In the genomic region with DNA sequence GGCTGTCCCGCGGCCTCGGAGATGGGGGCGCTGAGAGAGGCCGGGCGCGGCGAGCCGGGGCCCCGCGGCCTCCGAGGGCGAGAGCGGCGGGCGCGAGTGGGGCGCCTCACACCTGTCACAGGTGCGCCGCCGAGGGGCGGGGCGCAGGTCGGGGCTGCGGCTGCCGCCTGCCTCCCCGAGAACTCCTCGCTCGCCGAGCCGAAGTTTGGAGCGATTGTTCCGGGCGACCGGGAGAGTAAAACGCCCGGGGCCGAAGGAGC, we compare ENCODE assay signal across 8 mouse cellular contexts. TPM values are rescaled to one million over a fixed set of nuclear protein-coding genes. Genes with fewer than 3 reads are reported as not detected.
DNase-seq lines count a peak whose midpoint lies in the region; ATAC-seq and TF ChIP-seq lines count a peak whose summit lies in the region.

No protein-coding gene starts in this region.

- TF ChIP-seq CTCF in liver, embryonic 14.5 days (IDR thresholded peaks at IDR 0.05; ENCODE audit: low read depth) = no peak

- H3K4me3 ChIP-seq in heart, embryonic 10.5 days = peak overlapping the region; percentile 90
- H3K4me3 ChIP-seq in forebrain, embryonic 15.5 days = peak overlapping the region; percentile 72
- peak overlapping the region; percentile 78 to 93 for H3K4me3 ChIP-seq in liver, embryonic 14.5 days (ENCODE audit: insufficient read depth in 1 of 2, low read depth in 2 of 2, low read length in 2 of 2)

- no peak for TF ChIP-seq EP300 in liver, embryonic 14.5 days (IDR thresholded peaks at IDR 0.05; ENCODE audit: low read depth)

- H3K4me1 ChIP-seq in heart, embryonic 10.5 days = peaks cover 23% of the 10 kb centered on the region
- peaks cover 24% of the 10 kb centered on the region for H3K4me1 ChIP-seq in forebrain, embryonic 15.5 days
- H3K4me1 ChIP-seq in liver, embryonic 14.5 days (replicated peaks; ENCODE audit: control insufficient read depth in 2 of 2, insufficient read depth in 2 of 2, low read length in 1 of 2) = peaks cover 2 to 17% of the 10 kb centered on the region in 2 experiments

- H3K27me3 ChIP-seq in heart, embryonic 10.5 days (ENCODE audit: insufficient read depth, poor library complexity, severe bottlenecking) = no peaks in the 10 kb centered on the region
- no peaks in the 10 kb centered on the region for H3K27me3 ChIP-seq in forebrain, embryonic 15.5 days
- no peaks in the 10 kb centered on the region for H3K27me3 ChIP-seq in liver, embryonic 14.5 days (ENCODE audit: control insufficient read depth, insufficient read depth, low read length)

- DNase-seq in heart, embryonic 10.5 days (ENCODE audit: low spot score) = no peak
- DNase-seq in heart, postnatal 4 days = no peak
- no peak for DNase-seq in liver, embryonic 14.5 days (ENCODE audit: low read depth in 3 of 3, low spot score in 3 of 3)
- no peak for DNase-seq in urinary bladder, adult 18-20 months (ENCODE audit: low spot score in 2 of 2)
- DNase-seq in cerebellum, postnatal 25 days = no peak
- DNase-seq in MN1 (ENCODE audit: low spot score) = no peak

- no peaks in the 10 kb centered on the region for H3K36me3 ChIP-seq in heart, embryonic 10.5 days
- no peaks in the 10 kb centered on the region for H3K36me3 ChIP-seq in forebrain, embryonic 15.5 days
- no peaks in the 10 kb centered on the region for H3K36me3 ChIP-seq in liver, embryonic 14.5 days (replicated peaks; ENCODE audit: control insufficient read depth, insufficient read depth, low read depth)

- H3K27ac ChIP-seq in heart, embryonic 10.5 days = peak overlapping the region; percentile 97
- H3K27ac ChIP-seq in forebrain, embryonic 15.5 days (replicated peaks) = peak overlapping the region; percentile 85
- peak overlapping the region; percentile 67 for H3K27ac ChIP-seq in liver, embryonic 14.5 days

- WGBS in heart, embryonic 10.5 days = under 1% methylated on average over 38 of the region's 38 CpGs
- under 1% methylated on average over 30 of the region's 38 CpGs for WGBS in forebrain, embryonic 15.5 days
- under 1% methylated on average over 38 of the region's 38 CpGs for WGBS in liver, embryonic 14.5 days (ENCODE audit: insufficient replicate concordance)

- peak overlapping the region; percentile 78 for H3K4me2 ChIP-seq in forebrain, embryonic 15.5 days (replicated peaks)
- H3K4me2 ChIP-seq in liver, embryonic 14.5 days (ENCODE audit: low read depth) = peak overlapping the region; percentile 94

- peak; percentile 34 for ATAC-seq in CD4-positive, CD25-positive, alpha-beta regulatory T cell, adult 4 months
- no peak for ATAC-seq in forebrain, embryonic 15.5 days (replicated peaks)
- peak; percentile 59 for ATAC-seq in liver, embryonic 14.5 days (ENCODE audit: insufficient read depth)

- no peaks in the 10 kb centered on the region for H3K9me3 ChIP-seq in heart, embryonic 10.5 days
- H3K9me3 ChIP-seq in forebrain, embryonic 15.5 days = no peaks in the 10 kb centered on the region
- no peaks in the 10 kb centered on the region for H3K9me3 ChIP-seq in liver, embryonic 14.5 days (ENCODE audit: control insufficient read depth, low read length)

- peak overlapping the region; percentile 92 for H3K9ac ChIP-seq in forebrain, embryonic 15.5 days (replicated peaks)
- H3K9ac ChIP-seq in liver, embryonic 14.5 days (replicated peaks) = peak overlapping the region; percentile 93

RNA-seq across cellular contexts. Expression of a gene that starts 0.5 kb away (rescaled TPM):
- 6.7 and 8.3 TPM in 2 replicates for polyA plus RNA-seq in heart, embryonic 10.5 days (2016; fragmentation: Nextera tagmentation; extraction: Ambion mirVana)
- total RNA-seq in heart, postnatal 4 days (2021) = 10 to 100 TPM; 26.6 to 27.4 TPM
- not detected for polyA plus RNA-seq in CD4-positive, CD25-positive, alpha-beta regulatory T cell, adult 4 months (2017; shearing (Covaris generic))
- 13.2 and 13.9 TPM in 2 replicates for polyA plus RNA-seq in forebrain, embryonic 15.5 days (2015; fragmentation: Nextera tagmentation; extraction: Ambion mirVana)
- polyA plus RNA-seq in liver, embryonic 14.5 days (2012; rRNA removed) = 2.2 and 2.4 TPM in 2 replicates
- polyA plus RNA-seq in liver, embryonic 14.5 days (2014; fragmentation: Nextera tagmentation; extraction: Ambion mirVana) = 1.9 and 2.0 TPM in 2 replicates
